Mouse (Mus musculus): ENCODE data around the gene Sdc1. TPM values are rescaled to one million over a fixed set of nuclear protein-coding genes. Genes with fewer than 3 reads are reported as not detected.

Sdc1 gene
- polyA plus RNA-seq, 1 experiment from 2014 or later = 112 TPM

GRCm38 (mm10) chr12:8776206-8776605, 5.1 kb downstream of the Sdc1 start:
- no peaks in the 10 kb centered on the region for H3K36me3 ChIP-seq (ENCODE audit: control insufficient read depth, insufficient read depth, low read length)
- no peak overlapping the region for H3K4me3 ChIP-seq (ENCODE audit: low read depth, low read length)
- H3K4me1 ChIP-seq (ENCODE audit: control insufficient read depth, insufficient read depth, low read length) = peaks cover 45% of the 10 kb centered on the region
- no peak overlapping the region for H3K4me2 ChIP-seq (replicated peaks; ENCODE audit: low read depth, low read length)
- no peaks in the 10 kb centered on the region for H3K27me3 ChIP-seq (ENCODE audit: control insufficient read depth, insufficient read depth, low read length)
- no peak for ATAC-seq (ENCODE audit: insufficient number of reproducible peaks, insufficient read depth, low FRiP score, low read depth)
- H3K9ac ChIP-seq (replicated peaks; ENCODE audit: low read depth, low read length) = no peak overlapping the region
- H3K27ac ChIP-seq (ENCODE audit: low read length) = no peak overlapping the region; the same call in 1 of the 2 replicates
- no peaks in the 10 kb centered on the region for H3K9me3 ChIP-seq (ENCODE audit: control insufficient read depth, low read depth, low read length)
- WGBS = 79% methylated on average over 7 of the region's 7 CpGs

- no peak overlapping the region for H3K9ac ChIP-seq (replicated peaks; ENCODE audit: low read depth, low read length)
- 80% methylated on average over 3 of the region's 3 CpGs for WGBS
- peaks cover 51% of the 10 kb centered on the region for H3K4me1 ChIP-seq (ENCODE audit: control insufficient read depth, insufficient read depth, low read length)
- H3K27me3 ChIP-seq (ENCODE audit: control insufficient read depth, insufficient read depth, low read length) = no peaks in the 10 kb centered on the region
- H3K36me3 ChIP-seq (ENCODE audit: control insufficient read depth, insufficient read depth, low read length) = no peaks in the 10 kb centered on the region
- no peak overlapping the region for H3K27ac ChIP-seq (ENCODE audit: low read length)
- no peak overlapping the region for H3K4me3 ChIP-seq (ENCODE audit: low read depth, low read length)
- ATAC-seq (ENCODE audit: insufficient number of reproducible peaks, insufficient read depth, low FRiP score, low read depth) = no peak
- H3K9me3 ChIP-seq (ENCODE audit: control insufficient read depth, low read depth, low read length) = no peaks in the 10 kb centered on the region
- no peak overlapping the region for H3K4me2 ChIP-seq (replicated peaks; ENCODE audit: low read depth, low read length)
These were observed 5.6 kb downstream of the Sdc1 start for GRCm38 (mm10) chr12:8776741-8777140.

GRCm38 (mm10) chr12:8778106-8778505, 7.0 kb downstream of the Sdc1 start:
- ATAC-seq (ENCODE audit: insufficient number of reproducible peaks, insufficient read depth, low FRiP score, low read depth) = no peak
- Histone ChIP-seq H3K36me3 (ENCODE audit: control insufficient read depth, insufficient read depth, low read length) (no peaks in the 10 kb centered on the region), H3K9me3 (ENCODE audit: control insufficient read depth, low read depth, low read length) (no peaks in the 10 kb centered on the region), H3K9ac (replicated peaks; ENCODE audit: low read depth, low read length) (no peak overlapping the region), H3K27ac (ENCODE audit: low read length) (no peak overlapping the region), H3K27me3 (ENCODE audit: control insufficient read depth, insufficient read depth, low read length) (no peaks in the 10 kb centered on the region), H3K4me1 (ENCODE audit: control insufficient read depth, insufficient read depth, low read length) (peaks cover 58% of the 10 kb centered on the region), H3K4me2 (replicated peaks; ENCODE audit: low read depth, low read length) (no peak overlapping the region), H3K4me3 (ENCODE audit: low read depth, low read length) (no peak overlapping the region)
- WGBS = 72% methylated on average over 7 of the region's 7 CpGs

- no peak for ATAC-seq (ENCODE audit: insufficient number of reproducible peaks, insufficient read depth, low FRiP score, low read depth)
- Histone ChIP-seq H3K4me2 (replicated peaks; ENCODE audit: low read depth, low read length) (no peak overlapping the region), H3K4me3 (ENCODE audit: low read depth, low read length) (no peak overlapping the region), H3K27ac (ENCODE audit: low read length) (peak overlapping the region; percentile 27; the same call in 1 of the 2 replicates), H3K9me3 (ENCODE audit: control insufficient read depth, low read depth, low read length) (no peaks in the 10 kb centered on the region), H3K36me3 (ENCODE audit: control insufficient read depth, insufficient read depth, low read length) (no peaks in the 10 kb centered on the region), H3K4me1 (ENCODE audit: control insufficient read depth, insufficient read depth, low read length) (peaks cover 60% of the 10 kb centered on the region), H3K9ac (replicated peaks; ENCODE audit: low read depth, low read length) (no peak overlapping the region), H3K27me3 (ENCODE audit: control insufficient read depth, insufficient read depth, low read length) (no peaks in the 10 kb centered on the region)
- 56% methylated on average over 4 of the region's 4 CpGs for WGBS
These were observed 8.7 kb downstream of the Sdc1 start for GRCm38 (mm10) chr12:8779851-8780250.

GRCm38 (mm10) chr12:8781121-8781520, 10.0 kb downstream of the Sdc1 start:
- Histone ChIP-seq H3K4me2 (replicated peaks; ENCODE audit: low read depth, low read length) (no peak overlapping the region), H3K4me3 (ENCODE audit: low read depth, low read length) (no peak overlapping the region), H3K9ac (replicated peaks; ENCODE audit: low read depth, low read length) (no peak overlapping the region), H3K9me3 (ENCODE audit: control insufficient read depth, low read depth, low read length) (no peaks in the 10 kb centered on the region), H3K36me3 (ENCODE audit: control insufficient read depth, insufficient read depth, low read length) (no peaks in the 10 kb centered on the region), H3K4me1 (ENCODE audit: control insufficient read depth, insufficient read depth, low read length) (peaks cover 65% of the 10 kb centered on the region), H3K27ac (ENCODE audit: low read length) (peak overlapping the region; percentile 68; the same call in 1 of the 2 replicates), H3K27me3 (ENCODE audit: control insufficient read depth, insufficient read depth, low read length) (no peaks in the 10 kb centered on the region)
- no peak for ATAC-seq (ENCODE audit: insufficient number of reproducible peaks, insufficient read depth, low FRiP score, low read depth)
- WGBS = 76% methylated on average over 7 of the region's 7 CpGs

- Histone ChIP-seq H3K4me1 (ENCODE audit: control insufficient read depth, insufficient read depth, low read length) (peaks cover 72% of the 10 kb centered on the region), H3K4me3 (ENCODE audit: low read depth, low read length) (no peak overlapping the region), H3K27ac (ENCODE audit: low read length) (peak overlapping the region; percentile 68; the same call in 1 of the 2 replicates)
These were observed 10.7 kb downstream of the Sdc1 start for GRCm38 (mm10) chr12:8781681-8782378.

GRCm38 (mm10) chr12:8782565-8782964, 11.4 kb downstream of the Sdc1 start:
- H3K4me2 ChIP-seq (replicated peaks; ENCODE audit: low read depth, low read length) = no peak overlapping the region
- no peak overlapping the region for H3K4me3 ChIP-seq (ENCODE audit: low read depth, low read length)
- no peak overlapping the region for H3K9ac ChIP-seq (replicated peaks; ENCODE audit: low read depth, low read length)
- H3K27ac ChIP-seq (ENCODE audit: low read length) = peak overlapping the region; percentile 68; the same call in 1 of the 2 replicates
- 62% methylated on average over 3 of the region's 3 CpGs for WGBS
- no peaks in the 10 kb centered on the region for H3K9me3 ChIP-seq (ENCODE audit: control insufficient read depth, low read depth, low read length)
- no peaks in the 10 kb centered on the region for H3K36me3 ChIP-seq (ENCODE audit: control insufficient read depth, insufficient read depth, low read length)
- no peaks in the 10 kb centered on the region for H3K27me3 ChIP-seq (ENCODE audit: control insufficient read depth, insufficient read depth, low read length)
- ATAC-seq (ENCODE audit: insufficient number of reproducible peaks, insufficient read depth, low FRiP score, low read depth) = 0 out of 2 replicates have a peak, but pooled peaks have one; percentile 34
- peaks cover 68% of the 10 kb centered on the region for H3K4me1 ChIP-seq (ENCODE audit: control insufficient read depth, insufficient read depth, low read length)

More at GRCm38 (mm10) chr12:8781681-8782378, 10.7 kb downstream of the Sdc1 start:
- peak; percentile 62; the same call in 1 of the 2 replicates for ATAC-seq (ENCODE audit: insufficient number of reproducible peaks, insufficient read depth, low FRiP score, low read depth)
- Histone ChIP-seq H3K9me3 (ENCODE audit: control insufficient read depth, low read depth, low read length) (no peaks in the 10 kb centered on the region), H3K9ac (replicated peaks; ENCODE audit: low read depth, low read length) (no peak overlapping the region), H3K27me3 (ENCODE audit: control insufficient read depth, insufficient read depth, low read length) (no peaks in the 10 kb centered on the region), H3K4me2 (replicated peaks; ENCODE audit: low read depth, low read length) (no peak overlapping the region), H3K36me3 (ENCODE audit: control insufficient read depth, insufficient read depth, low read length) (no peaks in the 10 kb centered on the region)
- 68% methylated on average over 9 of the region's 9 CpGs for WGBS

GRCm38 (mm10) chr12:8784189-8784588, 13.1 kb downstream of the Sdc1 start:
- WGBS = 66% methylated on average over 9 of the region's 9 CpGs
- H3K36me3 ChIP-seq (ENCODE audit: control insufficient read depth, insufficient read depth, low read length) = no peaks in the 10 kb centered on the region
- peaks cover 68% of the 10 kb centered on the region for H3K4me1 ChIP-seq (ENCODE audit: control insufficient read depth, insufficient read depth, low read length)
- no peaks in the 10 kb centered on the region for H3K9me3 ChIP-seq (ENCODE audit: control insufficient read depth, low read depth, low read length)
- H3K4me2 ChIP-seq (replicated peaks; ENCODE audit: low read depth, low read length) = no peak overlapping the region
- ATAC-seq (ENCODE audit: insufficient number of reproducible peaks, insufficient read depth, low FRiP score, low read depth) = no peak
- H3K27ac ChIP-seq (ENCODE audit: low read length) = no peak overlapping the region; the same call in 1 of the 2 replicates
- no peak overlapping the region for H3K9ac ChIP-seq (replicated peaks; ENCODE audit: low read depth, low read length)
- H3K4me3 ChIP-seq (ENCODE audit: low read depth, low read length) = no peak overlapping the region
- no peaks in the 10 kb centered on the region for H3K27me3 ChIP-seq (ENCODE audit: control insufficient read depth, insufficient read depth, low read length)

Measured in stomach, embryonic 14.5 days (tissue).